Mouse (Mus musculus): ENCODE results near the gene Fgfr2.

DNA sequence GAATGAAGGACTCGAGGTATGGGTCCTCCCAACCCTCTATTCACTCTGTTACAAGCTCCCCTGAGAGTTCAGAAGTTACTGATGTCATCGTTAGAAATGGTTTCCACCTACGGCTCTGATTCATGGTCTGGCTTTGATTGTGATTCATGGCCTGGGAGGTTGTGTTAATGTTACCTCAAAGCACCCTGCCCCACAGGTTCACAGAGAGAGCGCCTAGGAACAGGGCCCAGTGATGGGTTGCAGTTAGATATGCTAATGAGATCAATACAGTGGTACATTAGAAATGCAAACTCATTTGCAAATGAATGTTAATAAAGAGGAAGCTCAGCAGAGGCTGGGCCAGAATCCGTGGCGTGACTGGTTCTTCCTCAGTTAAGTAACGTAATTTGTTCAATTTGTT is 1467.1 kb downstream of the Fgfr2 start:
- TF ChIP-seq HCFC1 (IDR thresholded peaks at IDR 0.05; ENCODE audit: borderline replicate concordance, insufficient read depth, low read length) (no peak), ZC3H11A (IDR thresholded peaks at IDR 0.05; ENCODE audit: borderline replicate concordance, low read depth, low read length) (no peak)
